Mouse (Mus musculus) gastrocnemius, postnatal 10 days (tissue): Measurements from ENCODE around the gene Grik5. TPM values are rescaled to one million over a fixed set of nuclear protein-coding genes. Genes with fewer than 3 reads are reported as not detected.
A peak's percentile ranks its signal among the peaks of the same experiment; 100 is the strongest.

Source experiments
- DNase-seq: peaks from one replicate; pipeline ENCODE4 v3.0.0; 2021; ENCODE audit warnings: mixed read lengths
- long read RNA-seq, 2 experiments: library from polyadenylated mRNA; stranded (forward); transcript quantifications; one replicate each; pipeline ENCODE4 v2.0.0; 2021
- total RNA-seq, 2 experiments: library from RNA; stranded (reverse); gene quantifications; 2 replicates each; pipeline ENCODE4 v1.2.3; 2021

The Grik5 gene
- 10 to 100 TPM in 1 of 2 experiments, 1 to 10 TPM in 1; 7.2 to 11.0 TPM for total RNA-seq
- long read RNA-seq, experiment 1, partial matches to known transcripts, result 1 of 9 reads
- long read RNA-seq, experiment 1, other reads (novel, unspliced or antisense), result 5 of 9 reads
- long read RNA-seq, experiment 2, partial matches to known transcripts, result 2 of 5 reads
- long read RNA-seq, experiment 2, other reads (novel, unspliced or antisense), result 2 of 5 reads

DNA sequence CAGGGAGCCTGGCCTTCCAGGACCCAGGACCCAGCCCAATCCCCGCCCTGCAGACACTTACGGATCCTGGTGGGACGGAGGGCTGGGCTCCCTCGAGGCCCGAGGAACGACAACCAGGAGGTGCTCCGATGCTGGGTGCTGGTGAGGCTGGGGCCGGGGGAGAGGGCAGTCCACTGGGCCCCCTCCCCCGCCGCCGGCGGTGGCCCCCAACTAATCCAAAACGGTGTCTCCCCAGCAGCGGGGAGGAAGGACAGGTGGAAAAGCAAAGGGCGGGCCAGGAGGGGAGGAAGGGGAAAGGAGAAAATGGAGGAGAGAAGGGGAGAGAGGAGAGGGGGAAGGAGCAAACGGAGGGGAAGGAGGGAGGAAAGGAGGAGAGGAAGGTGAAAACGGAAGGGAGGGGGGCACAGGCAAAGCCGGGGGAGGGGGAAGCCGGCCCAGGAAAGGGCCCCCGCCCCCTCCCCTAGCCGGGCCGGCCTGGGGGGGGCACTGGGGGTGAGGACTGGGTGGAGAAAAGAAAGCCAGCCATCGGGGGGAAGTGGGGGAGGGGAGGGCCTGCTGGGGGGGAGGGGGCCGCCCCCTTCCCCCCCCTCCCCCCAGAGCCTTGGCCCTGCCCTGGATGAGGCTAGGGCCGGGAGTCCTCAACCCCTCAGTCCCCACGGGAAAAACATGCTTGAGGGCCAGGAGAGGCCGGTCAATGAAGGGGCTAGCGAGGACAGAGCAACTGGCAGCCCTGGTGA lies at the start of gene Grik5, which contains the start of gene Zfp574:
TSS of gene Grik5 (minus strand) at position 368 of the 737 bp plus-strand sequence.
TSS of gene Zfp574 (plus strand) at position 589 of the 737 bp plus-strand sequence.
- no peak for DNase-seq

DNA sequence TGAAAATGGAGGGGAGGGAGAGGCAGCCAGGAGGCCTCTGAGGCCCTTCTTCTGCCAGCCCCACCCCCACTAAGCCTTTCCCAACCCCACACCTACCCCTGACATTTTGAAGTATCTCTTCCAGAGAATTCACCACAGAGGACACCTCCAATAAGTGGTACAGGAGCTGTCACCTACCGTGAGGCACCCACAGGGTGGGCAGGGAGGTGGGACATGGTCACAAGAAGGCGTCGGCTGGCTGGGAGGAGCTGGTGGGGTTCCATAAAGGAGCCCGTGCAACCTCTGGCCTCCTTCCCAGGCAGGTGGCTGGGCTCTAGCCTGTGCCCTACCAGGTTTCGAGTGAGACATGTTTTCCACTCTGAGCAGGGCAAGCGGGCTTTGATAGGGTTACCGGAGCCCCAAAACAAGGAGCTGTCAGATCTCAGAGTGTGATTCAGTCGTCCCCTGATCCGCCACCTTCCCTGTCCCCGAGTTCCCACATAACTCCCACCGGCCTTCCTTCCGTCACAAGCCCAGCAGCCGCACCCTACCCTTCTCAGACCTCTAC lies 49.2 kb upstream of the Grik5 start:
- DNase-seq, result no peak

GRCm38 (mm10) chr7:25120061-25120834 lies 48.1 kb upstream of the Grik5 start:
- DNase-seq, result no peak

DNA sequence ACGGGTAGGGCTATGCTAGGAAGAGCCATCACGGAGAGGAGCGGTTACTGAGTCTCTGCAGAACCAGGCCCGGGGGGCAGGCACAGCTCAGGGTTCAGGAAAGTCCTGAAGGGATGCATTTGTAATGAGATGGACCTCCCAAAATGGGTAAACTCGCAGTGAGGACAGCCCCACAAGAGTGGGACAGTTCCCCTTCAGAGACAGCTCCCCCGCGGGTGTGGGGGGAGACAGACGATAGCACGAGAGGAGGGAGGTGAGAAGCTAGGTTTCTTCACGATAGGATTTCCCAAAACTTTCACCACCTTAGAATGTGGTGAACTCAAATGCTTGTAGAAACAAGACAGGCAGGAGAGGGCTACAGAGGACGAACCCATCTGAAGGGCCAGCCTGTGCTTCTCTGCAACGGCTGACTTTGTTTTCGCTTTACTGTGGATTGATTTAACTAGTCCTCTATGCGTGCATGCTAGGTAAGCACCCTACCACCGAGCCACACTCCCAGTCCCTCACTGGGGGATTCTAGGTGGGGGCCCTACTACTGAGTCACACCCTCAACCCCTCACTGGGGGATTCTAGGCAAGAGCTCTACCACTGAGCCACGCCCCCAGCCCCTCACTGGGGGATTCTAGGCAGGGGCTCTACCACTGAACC lies 40.9 kb upstream of the Grik5 start:
- DNase-seq, result no peak

GRCm38 (mm10) chr7:25112178-25112955 lies 40.2 kb upstream of the Grik5 start:
- DNase-seq, result no peak

DNA sequence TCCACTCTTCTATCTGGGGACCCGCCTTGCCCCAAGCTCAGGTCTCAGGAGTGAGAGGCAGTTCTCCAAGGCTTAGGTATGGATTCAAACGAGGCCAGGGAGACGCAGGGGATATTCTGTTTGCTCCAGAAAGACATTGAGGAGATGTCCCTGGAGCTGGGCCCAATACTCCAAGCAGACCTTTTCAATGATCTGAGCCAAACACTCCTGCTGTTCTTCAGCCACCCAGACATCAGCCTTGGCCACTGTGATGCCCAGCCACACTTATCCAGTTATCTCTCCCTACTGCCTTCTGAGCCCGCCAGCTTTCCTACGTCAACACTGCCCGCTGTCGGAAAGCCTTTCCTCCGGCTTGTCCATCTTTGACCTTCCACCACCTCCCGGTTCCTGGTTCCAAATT lies 38.2 kb upstream of the Grik5 start:
- no peak for DNase-seq

DNA sequence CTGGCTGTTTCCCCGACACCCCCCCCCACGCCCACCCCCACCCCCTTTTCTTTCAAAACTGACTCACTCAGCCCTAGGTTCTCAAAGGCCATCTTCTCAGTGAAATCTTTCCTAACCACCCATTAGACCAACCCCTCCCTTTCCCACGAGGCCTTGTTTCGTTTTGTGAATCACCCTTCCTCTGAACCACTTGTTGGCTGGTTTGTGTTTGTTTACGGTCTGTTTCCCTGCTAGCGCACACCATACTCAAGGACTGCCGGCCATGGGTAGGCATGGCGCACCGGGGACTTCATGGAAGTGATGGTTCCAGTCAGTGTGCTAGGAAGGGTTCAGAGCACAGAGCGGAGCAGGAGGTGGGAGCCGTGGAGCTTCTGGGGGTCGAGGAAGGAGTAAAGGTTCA lies 37.2 kb upstream of the Grik5 start:
- DNase-seq, result no peak

- DNase-seq, result no peak
These were observed 34.8 kb upstream of the Grik5 start for GRCm38 (mm10) chr7:25106790-25107502.

- peak; percentile 75 for DNase-seq
These were observed 33.4 kb upstream of the Grik5 start for GRCm38 (mm10) chr7:25105411-25106160.

DNA sequence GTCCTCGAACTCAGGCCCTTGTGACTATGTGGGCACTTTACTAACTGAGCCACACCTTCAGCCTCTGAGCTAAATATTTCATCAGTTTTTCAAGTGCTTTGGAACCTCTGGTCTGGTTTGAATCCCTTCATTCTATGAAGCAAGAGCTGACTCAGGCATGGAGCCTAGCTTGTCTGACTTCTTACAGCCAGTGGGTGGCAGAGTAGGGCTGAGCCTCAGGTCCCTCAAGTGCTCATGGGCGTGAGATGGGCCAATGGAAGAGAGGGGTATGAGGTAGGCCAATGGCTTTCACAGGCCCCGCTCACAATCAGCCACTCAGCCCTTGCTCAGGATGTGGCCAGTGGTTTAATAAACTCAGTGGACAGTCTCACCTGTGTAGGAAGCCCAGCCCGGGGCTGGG lies 27.4 kb upstream of the Grik5 start:
- DNase-seq, result no peak

GRCm38 (mm10) chr7:25098169-25098568 lies 26.0 kb upstream of the Grik5 start:
- DNase-seq, result no peak

- DNase-seq, result no peak
These were observed 17.7 kb upstream of the Grik5 start for GRCm38 (mm10) chr7:25089875-25090274.

GRCm38 (mm10) chr7:25088968-25089367 lies 16.8 kb upstream of the Grik5 start:
- no peak for DNase-seq

GRCm38 (mm10) chr7:25088531-25088930 lies 16.4 kb upstream of the Grik5 start:
- no peak for DNase-seq

GRCm38 (mm10) chr7:25087972-25088371 lies 15.8 kb upstream of the Grik5 start:
- DNase-seq, result no peak

DNA sequence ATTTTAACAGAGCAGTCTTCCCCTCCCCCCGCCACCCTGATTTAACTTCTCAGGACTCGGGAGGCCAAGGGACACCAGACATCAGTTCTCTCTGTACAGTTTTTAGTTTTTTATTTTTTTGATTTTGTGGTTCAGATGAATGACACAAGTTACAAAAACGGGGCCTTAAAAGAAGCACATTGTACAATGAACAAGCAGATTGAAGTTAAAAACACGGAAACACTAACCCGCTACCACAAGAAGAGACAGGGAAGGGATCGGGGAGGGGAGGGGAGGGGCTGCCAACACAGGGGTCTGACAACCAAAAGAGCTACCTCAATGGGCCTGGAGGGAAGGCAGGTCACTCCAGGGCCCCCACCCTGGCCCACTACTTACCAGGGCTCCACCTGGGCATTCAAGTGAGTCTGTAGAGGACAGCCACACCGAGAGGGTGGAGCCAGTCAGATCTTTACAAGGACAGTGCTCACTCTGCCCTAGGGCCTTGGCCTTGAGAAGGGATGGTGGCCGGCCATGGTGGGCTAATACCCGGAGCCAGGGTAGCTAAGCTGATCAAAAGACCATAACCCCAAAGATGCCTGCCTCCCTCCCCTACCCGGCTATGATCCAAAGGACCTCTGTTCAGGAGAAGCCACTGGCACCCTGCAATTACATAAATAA lies 15.2 kb upstream of the Grik5 start:
- DNase-seq, result no peak

DNA sequence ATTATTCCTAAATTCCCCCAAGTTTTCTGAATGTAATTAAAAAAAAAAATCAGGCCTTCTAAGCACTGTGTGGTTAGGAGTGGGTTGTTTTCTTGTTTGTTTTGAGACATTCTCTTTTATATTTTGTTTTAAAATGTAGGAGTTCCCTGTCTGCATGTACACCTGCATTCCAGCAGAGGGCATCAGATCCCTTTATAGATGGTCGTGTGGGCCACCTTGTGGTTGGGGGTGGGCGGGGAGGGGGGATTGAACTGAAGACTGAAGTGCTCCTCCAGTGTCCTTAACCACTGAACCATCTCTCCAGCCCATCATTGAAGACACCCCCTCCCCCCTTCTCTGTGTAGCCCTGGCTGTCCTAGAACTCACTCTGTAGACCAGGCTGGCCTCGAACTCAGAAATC lies 14.5 kb upstream of the Grik5 start:
- no peak for DNase-seq

- DNase-seq, result no peak
These were observed 12.5 kb upstream of the Grik5 start for GRCm38 (mm10) chr7:25084621-25085020.

DNA sequence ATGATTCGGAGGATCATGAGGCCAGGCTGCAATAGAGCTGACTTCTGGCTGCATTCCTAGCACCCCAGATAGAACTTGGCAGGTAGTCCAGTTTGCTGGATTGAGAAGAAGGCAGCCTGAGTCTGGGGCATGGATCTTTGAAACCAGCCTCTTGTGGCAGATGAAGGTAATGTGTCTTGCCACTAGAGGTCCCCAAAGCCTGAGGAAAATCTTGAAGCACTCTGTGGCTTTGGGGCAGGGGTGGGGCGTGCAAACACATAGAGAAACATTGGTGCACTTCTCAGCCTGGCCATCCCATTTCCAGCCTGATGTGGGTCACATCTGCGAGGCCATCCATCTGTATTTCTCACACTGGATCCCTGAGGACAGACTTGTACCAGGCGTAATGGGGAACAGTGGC lies 10.4 kb upstream of the Grik5 start:
- DNase-seq, result no peak

DNA sequence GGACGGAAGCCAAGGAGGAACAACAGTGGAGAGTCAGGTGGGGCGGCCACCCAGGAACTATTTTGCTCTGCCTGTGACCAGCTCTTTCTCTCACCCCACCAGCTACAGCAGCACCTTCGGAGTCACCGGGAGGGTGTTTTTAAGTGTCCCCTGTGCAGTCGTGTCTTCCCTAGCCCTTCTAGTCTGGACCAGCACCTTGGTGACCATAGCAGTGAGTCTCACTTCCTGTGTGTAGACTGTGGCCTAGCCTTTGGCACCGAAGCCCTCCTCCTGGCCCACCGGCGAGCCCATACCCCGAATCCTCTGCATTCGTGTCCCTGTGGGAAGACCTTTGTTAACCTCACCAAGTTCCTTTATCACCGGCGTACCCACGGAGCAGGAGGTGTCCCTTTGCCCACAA lies 8.3 kb upstream of the Grik5 start:
- no peak for DNase-seq
